Mouse (Mus musculus) hindbrain, postnatal 0 days (tissue): ENCODE measurements around the gene Dnajc28. TPM values are rescaled to one million over a fixed set of nuclear protein-coding genes. Genes with fewer than 3 reads are reported as not detected.
A peak's percentile ranks its signal among the peaks of the same experiment; 100 is the strongest.

ENCODE experiments used
- ATAC-seq: fragments of 200-750 bp; cut with Nextera tagmentation; 2 replicates; pipeline ENCODE4 v1.8.0; 2017; ENCODE audit warnings: mild to moderate bottlenecking, moderate TSS enrichment, moderate library complexity
- DNase-seq: peaks from one replicate; pipeline ENCODE4 v3.0.0-alpha.2; 2015; ENCODE audit warnings: low spot score
- H3K27ac ChIP-seq: fragments of 300-500 bp; sonication (generic); 2 replicates; pipeline ENCODE4 v1.5.1; 2014; ENCODE audit warnings: mild to moderate bottlenecking
- H3K27me3 ChIP-seq: fragments of 300-500 bp; sonication (generic); 2 replicates; pipeline ENCODE4 v1.6.1; 2014; ENCODE audit warnings: low read length, mixed read lengths; ENCODE audit not compliant: insufficient read depth
- H3K36me3 ChIP-seq: fragments of 300-500 bp; sonication (generic); 2 replicates; pipeline ENCODE4 v1.6.1; 2014; ENCODE audit warnings: low read length, mixed read lengths; ENCODE audit not compliant: insufficient read depth
- H3K4me1 ChIP-seq: fragments of 300-500 bp; sonication (generic); 2 replicates; pipeline ENCODE4 v1.6.1; 2014; ENCODE audit warnings: antibody characterized with exemption, low read length, mixed read lengths; ENCODE audit not compliant: insufficient read depth
- H3K4me2 ChIP-seq: fragments of 300-500 bp; sonication (generic); 2 replicates; pipeline ENCODE4 v1.6.1; 2014; ENCODE audit warnings: low read depth, mild to moderate bottlenecking, low read length, moderate library complexity, mixed read lengths
- H3K4me3 ChIP-seq: fragments of 300-500 bp; sonication (generic); 2 replicates; pipeline ENCODE4 v1.5.1; 2014; ENCODE audit warnings: low read length
- H3K9ac ChIP-seq: fragments of 300-500 bp; sonication (generic); replicated peaks from 2 replicates; pipeline ENCODE4 v1.6.1; 2014; ENCODE audit warnings: mild to moderate bottlenecking, low read length, moderate library complexity, mixed read lengths
- H3K9me3 ChIP-seq: fragments of 300-500 bp; sonication (generic); 2 replicates; pipeline ENCODE4 v1.6.1; 2016; ENCODE audit warnings: low read length, mixed read lengths
- CTCF ChIP-seq: IDR thresholded peaks from 2 replicates; pipeline ENCODE4 v1.5.1; 2016; ENCODE audit warnings: antibody characterized with exemption, control low read depth, low read depth
- WGBS: fragments of 180-500 bp; shearing (Covaris S2); extraction: QIAGEN DNeasy Blood & Tissue Kit; methylation state at CpG from one replicate; pipeline ENCODE4 v1.1.7; 2014; 5-methylcytosine and 5-hydroxymethylcytosine counted together
- polyA plus RNA-seq: library from polyadenylated mRNA; unstranded; fragments of >200 nt; fragmentation: Nextera tagmentation; extraction: Ambion mirVana; gene quantifications from 2 replicates; pipeline ENCODE4 v1.2.1, GENCODE M21; 2015
- total RNA-seq: library from RNA; depleted of rRNA; stranded (reverse); fragments of >200 nt; gene quantifications from 2 replicates; pipeline ENCODE4 v1.2.3, GENCODE M21; 2014

The Dnajc28 gene
- total and polyA plus RNA-seq, 2 experiments from 2014 or later: 1.7 to 2.9 TPM

DNA sequence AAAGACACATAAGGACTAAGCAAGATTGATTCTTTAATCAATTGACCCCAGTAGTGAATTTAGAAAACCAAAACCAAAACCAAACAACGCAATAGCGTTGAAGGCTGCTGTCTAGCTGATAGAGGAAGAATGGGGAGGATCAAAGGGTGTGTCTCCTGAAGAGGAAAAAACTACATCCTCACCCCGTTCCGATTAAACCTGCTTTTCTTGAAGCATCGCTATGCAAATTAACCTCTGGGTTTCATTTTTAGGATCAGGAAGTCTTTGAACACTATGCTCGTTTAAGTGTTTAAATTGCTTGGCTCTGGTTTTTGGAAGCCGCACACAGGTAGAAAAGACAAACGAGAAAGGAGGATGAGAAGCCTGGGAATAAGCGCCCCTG, 22.4 kb downstream of the Dnajc28 start:
- Histone ChIP-seq H3K9me3 (no peaks in the 10 kb centered on the region), H3K27me3 (no peaks in the 10 kb centered on the region), H3K9ac (peak overlapping the region; percentile 84), H3K4me2 (peak overlapping the region; percentile 73), H3K36me3 (no peaks in the 10 kb centered on the region), H3K4me1 (peaks cover 6% of the 10 kb centered on the region; the same call in 1 of the 2 replicates), H3K27ac (no peak overlapping the region), H3K4me3 (peak overlapping the region; percentile 90)
- WGBS: 19% methylated on average over 9 of the region's 9 CpGs
- no peak for TF ChIP-seq CTCF
- ATAC-seq (no peak), DNase-seq (no peak)

DNA sequence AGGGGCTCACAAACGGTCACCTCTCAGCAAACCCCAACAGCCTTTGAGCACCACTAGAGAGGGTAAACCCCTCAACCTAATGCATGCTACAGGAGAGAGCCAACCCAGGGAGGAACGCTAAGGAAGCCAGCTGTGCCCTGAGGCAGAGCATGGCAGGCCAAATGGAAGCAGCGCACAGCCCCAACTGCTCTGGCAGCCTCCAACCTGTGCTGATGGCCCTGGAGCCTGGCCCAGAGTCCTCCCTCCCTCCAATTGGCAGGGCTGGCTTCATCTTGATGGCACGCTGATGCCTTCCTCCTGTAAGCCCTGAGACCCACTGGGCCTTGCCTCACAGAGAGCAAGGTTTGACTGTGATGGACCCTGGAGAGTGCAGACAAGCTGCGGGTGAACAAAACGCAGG, 23.8 kb downstream of the Dnajc28 start:
- peaks cover 6% of the 10 kb centered on the region; the same call in 1 of the 2 replicates for H3K4me1 ChIP-seq
- no peak overlapping the region for H3K4me3 ChIP-seq
- no peak overlapping the region for H3K27ac ChIP-seq
- H3K9me3 ChIP-seq: no peaks in the 10 kb centered on the region
- no peak for TF ChIP-seq CTCF
- 54% methylated on average over 6 of the region's 6 CpGs for WGBS
- no peaks in the 10 kb centered on the region for H3K27me3 ChIP-seq
- H3K4me2 ChIP-seq: no peak overlapping the region
- no peak for ATAC-seq
- no peaks in the 10 kb centered on the region for H3K36me3 ChIP-seq
- no peak overlapping the region for H3K9ac ChIP-seq
- DNase-seq: peak; percentile 62

DNA sequence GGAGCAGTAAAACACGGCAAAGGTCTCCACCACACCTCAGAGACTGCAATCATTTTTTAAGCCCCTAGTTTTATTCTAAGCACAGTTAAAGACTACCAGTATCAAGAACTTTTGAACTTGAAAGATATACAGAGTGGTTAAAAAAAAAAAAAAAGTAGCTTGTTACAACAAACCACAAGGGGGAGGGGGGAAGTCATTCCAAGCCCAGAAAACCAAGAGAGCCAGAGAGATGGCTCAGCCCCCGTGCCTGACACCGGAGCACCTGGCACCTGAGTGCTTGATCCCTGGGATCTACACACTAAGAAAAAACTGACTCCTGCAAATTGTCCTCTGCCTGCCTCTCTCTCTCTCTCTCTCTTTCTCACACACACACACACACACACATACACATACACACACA, 25.6 kb downstream of the Dnajc28 start:
- peaks cover 6% of the 10 kb centered on the region; the same call in 1 of the 2 replicates for H3K4me1 ChIP-seq
- no peak for TF ChIP-seq CTCF
- no peak overlapping the region for H3K4me2 ChIP-seq
- DNase-seq (no peak), ATAC-seq (no peak)
- H3K4me3 ChIP-seq: no peak overlapping the region
- H3K9ac ChIP-seq: no peak overlapping the region
- H3K9me3 ChIP-seq: no peaks in the 10 kb centered on the region
- no peaks in the 10 kb centered on the region for H3K36me3 ChIP-seq
- no peak overlapping the region for H3K27ac ChIP-seq
- no peaks in the 10 kb centered on the region for H3K27me3 ChIP-seq
- WGBS: 76% methylated on average over 3 of the region's 3 CpGs

DNA sequence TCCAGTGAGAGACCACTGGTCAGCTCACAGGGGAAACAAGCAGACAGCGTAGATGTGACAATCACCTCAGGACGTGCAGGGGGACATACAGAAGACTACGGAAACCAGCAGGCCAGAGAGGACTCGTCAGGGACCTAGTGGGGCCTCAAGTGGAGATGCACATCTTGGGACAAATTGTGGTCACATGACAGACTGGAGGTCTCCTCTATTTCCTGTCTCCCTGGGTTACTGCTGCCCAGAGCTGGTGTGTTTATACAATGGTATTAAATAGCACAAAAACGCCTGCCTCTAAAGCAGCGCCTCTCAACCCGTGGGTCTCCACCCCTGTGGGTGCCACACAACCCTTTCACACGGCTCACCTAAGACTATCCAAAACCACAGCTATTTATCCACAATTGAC, 26.7 kb downstream of the Dnajc28 start:
- no peaks in the 10 kb centered on the region for H3K27me3 ChIP-seq
- no peak for ATAC-seq
- WGBS: 82% methylated on average over 8 of the region's 8 CpGs
- H3K4me2 ChIP-seq: no peak overlapping the region
- no peak for DNase-seq
- H3K4me1 ChIP-seq: peaks cover 6% of the 10 kb centered on the region; the same call in 1 of the 2 replicates
- no peaks in the 10 kb centered on the region for H3K36me3 ChIP-seq
- no peak overlapping the region for H3K9ac ChIP-seq
- no peak for TF ChIP-seq CTCF
- H3K4me3 ChIP-seq: no peak overlapping the region
- H3K27ac ChIP-seq: no peak overlapping the region
- H3K9me3 ChIP-seq: no peaks in the 10 kb centered on the region

DNA sequence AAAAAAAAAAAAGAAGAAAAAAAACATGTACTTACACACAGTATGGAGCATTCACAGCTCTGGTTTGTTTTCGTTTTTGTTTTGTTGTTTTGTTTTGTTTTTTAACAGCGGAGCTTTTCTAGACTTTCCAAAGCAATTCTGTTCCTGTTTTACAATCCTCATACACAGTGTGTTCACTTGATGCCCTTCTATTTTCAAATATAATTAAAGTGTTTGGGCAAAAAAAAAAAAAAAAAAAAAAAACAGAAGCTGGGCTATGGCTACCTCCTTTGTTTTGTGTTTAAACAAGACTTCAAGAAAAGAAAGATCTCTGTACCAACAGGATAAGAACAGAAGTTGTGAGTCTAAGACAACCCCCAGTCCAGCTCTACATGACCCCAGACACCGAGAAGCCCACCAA, 30.1 kb downstream of the Dnajc28 start:
- Histone ChIP-seq H3K9me3 (no peaks in the 10 kb centered on the region), H3K27ac (no peak overlapping the region), H3K4me3 (no peak overlapping the region), H3K4me1 (no peaks in the 10 kb centered on the region), H3K27me3 (no peaks in the 10 kb centered on the region), H3K36me3 (peaks cover 11% of the 10 kb centered on the region; the same call in 1 of the 2 replicates), H3K4me2 (no peak overlapping the region), H3K9ac (no peak overlapping the region)
- TF ChIP-seq CTCF: no peak
- no peak for DNase-seq
- no peak for ATAC-seq
- WGBS: 84% methylated on average over 3 of the region's 3 CpGs

DNA sequence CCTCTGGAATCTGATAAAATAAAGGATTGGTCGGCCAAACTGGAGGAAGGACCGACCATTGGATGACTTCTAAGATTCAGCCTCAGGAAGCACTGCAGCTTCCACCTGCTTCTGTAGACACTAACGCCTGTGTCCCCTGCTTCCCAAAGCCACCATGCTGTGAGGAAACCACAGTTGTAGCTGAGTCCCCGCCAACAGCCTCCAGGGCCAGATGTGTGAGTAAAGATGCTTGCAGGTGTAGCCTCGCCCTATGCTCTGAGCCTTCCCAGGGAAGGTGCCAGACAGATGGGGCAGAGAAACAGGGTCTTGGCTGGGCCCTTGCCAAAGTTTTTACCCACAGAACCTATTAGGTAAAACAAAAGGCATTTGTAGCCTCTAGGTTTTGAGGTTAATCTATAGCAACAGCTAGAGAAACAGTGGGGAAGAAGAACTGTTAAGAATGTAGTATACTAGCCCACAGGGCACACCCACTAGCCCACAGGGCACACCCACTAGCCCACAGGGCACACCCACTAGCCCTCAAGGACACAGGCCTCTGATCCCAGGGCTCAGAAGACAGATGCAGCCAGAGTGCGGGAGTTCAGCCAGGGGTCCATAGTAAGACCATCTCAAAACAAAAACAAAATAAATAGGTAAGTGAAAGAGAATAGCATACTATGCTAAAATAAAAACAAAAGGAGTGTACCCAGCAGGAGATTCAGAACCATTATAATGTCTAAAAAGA, 30.9 kb downstream of the Dnajc28 start:
- H3K9me3 ChIP-seq: no peaks in the 10 kb centered on the region
- H3K4me2 ChIP-seq: no peak overlapping the region
- ATAC-seq: no peak
- no peak for DNase-seq
- no peak overlapping the region for H3K9ac ChIP-seq
- TF ChIP-seq CTCF: no peak
- no peaks in the 10 kb centered on the region for H3K27me3 ChIP-seq
- H3K4me3 ChIP-seq: no peak overlapping the region
- H3K27ac ChIP-seq: no peak overlapping the region
- no peaks in the 10 kb centered on the region for H3K4me1 ChIP-seq
- peaks cover 11% of the 10 kb centered on the region; the same call in 1 of the 2 replicates for H3K36me3 ChIP-seq
- WGBS: 48% methylated on average over 6 of the region's 6 CpGs

DNA sequence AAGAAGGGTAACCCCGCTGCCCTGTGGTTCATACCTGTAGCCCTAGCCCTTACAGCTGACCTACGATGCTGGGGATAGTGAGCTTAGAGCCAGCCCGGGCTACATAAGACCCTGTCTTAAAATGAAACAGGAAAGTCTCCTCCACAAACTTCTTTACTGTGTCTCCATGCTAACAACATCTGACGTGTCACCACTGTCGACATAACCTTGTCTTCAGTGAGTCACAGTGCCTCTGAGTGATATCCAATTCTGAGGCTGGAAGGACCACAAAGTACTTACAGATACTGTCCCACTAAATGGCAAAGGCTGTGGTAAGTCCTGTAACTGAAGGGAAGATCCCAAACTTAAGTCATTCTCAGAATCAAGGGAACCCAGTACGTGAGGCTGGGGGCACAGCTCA, 32.6 kb downstream of the Dnajc28 start:
- no peak for TF ChIP-seq CTCF
- H3K9me3 ChIP-seq: no peaks in the 10 kb centered on the region
- WGBS: 92% methylated on average over 6 of the region's 6 CpGs
- H3K9ac ChIP-seq: no peak overlapping the region
- peaks cover 11% of the 10 kb centered on the region; the same call in 1 of the 2 replicates for H3K36me3 ChIP-seq
- no peaks in the 10 kb centered on the region for H3K27me3 ChIP-seq
- no peaks in the 10 kb centered on the region for H3K4me1 ChIP-seq
- no peak overlapping the region for H3K4me2 ChIP-seq
- DNase-seq (no peak), ATAC-seq (no peak)
- no peak overlapping the region for H3K4me3 ChIP-seq
- no peak overlapping the region for H3K27ac ChIP-seq
